Mouse (Mus musculus) embryonic facial prominence, embryonic 14.5 days (tissue): ENCODE data around the gene Akr1c20. TPM values are rescaled to one million over a fixed set of nuclear protein-coding genes. Genes with fewer than 3 reads are reported as not detected.

Source experiments
- ATAC-seq: fragments of 200-750 bp; cut with Nextera tagmentation; 2 replicates; pipeline ENCODE4 v1.8.0; 2017; ENCODE audit warnings: low read depth, moderate number of reproducible peaks, moderate TSS enrichment
- DNase-seq: peaks from one replicate; pipeline ENCODE4 v3.0.0-alpha.2; 2015; ENCODE audit warnings: low spot score
- H3K27ac ChIP-seq: fragments of 300-500 bp; sonication (generic); replicated peaks from 2 replicates; pipeline ENCODE4 v1.5.1; 2014; ENCODE audit warnings: low read depth, mild to moderate bottlenecking, low read length, moderate library complexity
- H3K27me3 ChIP-seq: fragments of 300-500 bp; sonication (generic); replicated peaks from 2 replicates; pipeline ENCODE4 v1.6.1; 2014; ENCODE audit warnings: low read length; ENCODE audit not compliant: control insufficient read depth, insufficient read depth
- H3K36me3 ChIP-seq: fragments of 300-500 bp; sonication (generic); 2 replicates; pipeline ENCODE4 v1.6.1; 2014; ENCODE audit warnings: low read length, mixed read lengths; ENCODE audit not compliant: control insufficient read depth, insufficient read depth
- H3K4me1 ChIP-seq: fragments of 300-500 bp; sonication (generic); 2 replicates; pipeline ENCODE4 v1.6.1; 2014; ENCODE audit warnings: antibody characterized with exemption, low read length; ENCODE audit not compliant: control insufficient read depth, insufficient read depth
- H3K4me2 ChIP-seq: fragments of 300-500 bp; sonication (generic); 2 replicates; pipeline ENCODE4 v1.6.1; 2014; ENCODE audit warnings: low read depth, mild to moderate bottlenecking, low read length, moderate library complexity, mixed read lengths
- H3K4me3 ChIP-seq: fragments of 300-500 bp; sonication (generic); 2 replicates; pipeline ENCODE4 v1.5.1; 2014; ENCODE audit warnings: low read depth, mild to moderate bottlenecking, low read length
- H3K9ac ChIP-seq: fragments of 300-500 bp; sonication (generic); 2 replicates; pipeline ENCODE4 v1.6.1; 2014; ENCODE audit warnings: low read depth, mild to moderate bottlenecking, low read length, moderate library complexity, mixed read lengths
- H3K9me3 ChIP-seq: fragments of 300-500 bp; sonication (generic); 2 replicates; pipeline ENCODE4 v1.6.1; 2016; ENCODE audit warnings: low read length; ENCODE audit not compliant: control insufficient read depth
- WGBS: fragments of 180-500 bp; shearing (Covaris S2); extraction: QIAGEN DNeasy Blood & Tissue Kit; methylation state at CpG from one replicate; pipeline ENCODE4 v1.1.7; 2014; 5-methylcytosine and 5-hydroxymethylcytosine counted together
- polyA plus RNA-seq: library from polyadenylated mRNA; unstranded; fragments of >200 nt; fragmentation: Nextera tagmentation; extraction: Ambion mirVana; gene quantifications from 2 replicates; pipeline ENCODE4 v1.2.1, GENCODE M21; 2014

Gene Akr1c20
- polyA plus RNA-seq = not detected in 2 replicates

DNA sequence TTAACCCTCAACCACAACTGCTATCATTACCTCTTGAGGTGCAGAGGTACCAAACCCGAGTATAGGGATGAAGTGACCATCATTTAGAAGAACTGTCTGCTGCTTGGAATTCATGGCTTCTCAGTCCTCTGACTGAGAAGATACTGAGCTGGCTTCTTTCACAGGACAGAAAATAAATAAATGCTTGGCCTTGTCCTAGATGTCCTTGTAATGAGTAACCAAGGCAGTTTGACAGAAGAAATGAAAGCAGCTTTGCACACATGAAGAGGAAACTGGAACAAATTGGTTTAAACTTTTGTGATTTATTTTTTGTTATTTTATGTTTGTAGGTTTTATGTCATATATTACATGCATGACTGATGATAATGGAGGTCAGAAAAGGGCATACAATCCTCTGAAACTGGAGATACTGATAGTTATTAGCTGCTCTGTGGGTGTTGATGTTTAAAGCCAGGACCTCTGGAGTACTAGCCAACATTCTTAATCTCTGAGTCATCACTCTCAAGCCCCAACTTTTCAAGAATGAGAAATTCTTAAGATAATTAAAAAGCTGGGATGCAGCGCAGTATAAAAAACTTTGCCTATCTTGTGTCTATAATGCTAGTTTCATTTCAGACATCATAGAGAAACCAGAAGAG, at the start of gene Akr1c20:
TSS of gene Akr1c20 (minus strand) at position 145 of the 638 bp plus-strand sequence.
- no peaks in the 10 kb centered on the region for H3K27me3 ChIP-seq
- WGBS = 83% methylated on average over 2 of the region's 2 CpGs
- ATAC-seq = no peak
- H3K4me1 ChIP-seq = no peaks in the 10 kb centered on the region
- no peaks in the 10 kb centered on the region for H3K9me3 ChIP-seq
- no peaks in the 10 kb centered on the region for H3K36me3 ChIP-seq
- DNase-seq = no peak
- H3K27ac ChIP-seq = no peak within 1 kb of the TSS
- H3K4me2 ChIP-seq = no peak within 1 kb of the TSS
- no peak within 1 kb of the TSS for H3K9ac ChIP-seq
- H3K4me3 ChIP-seq = no peak within 1 kb of the TSS

DNA sequence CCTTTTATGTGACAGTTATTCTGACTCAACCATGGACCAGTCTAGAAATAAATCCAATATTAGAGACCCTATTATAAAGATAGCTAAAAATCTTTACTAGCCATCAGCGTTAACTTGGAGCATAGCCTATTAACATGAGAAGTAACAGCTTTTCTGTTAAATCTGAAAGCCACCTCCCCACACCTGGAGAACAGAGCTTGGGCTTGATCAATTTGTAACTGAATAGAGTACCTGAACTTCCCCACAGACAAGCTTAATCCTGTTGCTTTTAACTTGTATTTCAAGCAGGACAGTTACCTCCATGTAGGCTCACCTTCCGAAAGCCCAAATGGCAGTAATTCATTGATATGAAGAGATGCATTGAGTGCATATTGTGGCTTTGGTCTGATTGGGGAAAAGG, 42.9 kb upstream of the Akr1c20 start:
- 79% methylated on average over 2 of the region's 2 CpGs for WGBS
- ATAC-seq = no peak

DNA sequence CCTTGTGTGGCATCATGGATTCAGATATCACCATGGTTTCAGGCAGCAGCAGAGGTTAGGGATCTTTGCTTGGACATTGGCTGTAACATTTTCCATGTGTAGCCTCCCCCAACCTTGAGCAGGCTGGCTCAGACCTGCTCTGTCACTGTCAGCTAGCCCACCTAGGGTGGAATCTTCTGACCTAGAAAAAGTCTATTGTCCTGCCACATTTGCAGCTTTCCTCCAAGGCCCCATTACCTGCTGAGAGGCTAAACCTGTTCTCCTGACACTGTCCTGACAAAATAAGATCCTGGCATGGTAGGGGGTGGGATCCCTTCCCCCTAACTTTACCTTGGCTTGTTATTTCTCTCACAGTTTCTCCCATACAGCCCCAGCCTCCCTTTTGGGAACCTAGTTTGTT, 37.4 kb upstream of the Akr1c20 start:
- no peaks in the 10 kb centered on the region for H3K36me3 ChIP-seq

More for the DNA sequence above, 42.9 kb upstream of the Akr1c20 start:
- no peak overlapping the region for H3K4me3 ChIP-seq
- H3K4me1 ChIP-seq = no peaks in the 10 kb centered on the region
- DNase-seq = no peak
- no peaks in the 10 kb centered on the region for H3K36me3 ChIP-seq
- no peak overlapping the region for H3K4me2 ChIP-seq
- H3K9ac ChIP-seq = no peak overlapping the region
- no peaks in the 10 kb centered on the region for H3K27me3 ChIP-seq
- no peaks in the 10 kb centered on the region for H3K9me3 ChIP-seq
- H3K27ac ChIP-seq = no peak overlapping the region

DNA sequence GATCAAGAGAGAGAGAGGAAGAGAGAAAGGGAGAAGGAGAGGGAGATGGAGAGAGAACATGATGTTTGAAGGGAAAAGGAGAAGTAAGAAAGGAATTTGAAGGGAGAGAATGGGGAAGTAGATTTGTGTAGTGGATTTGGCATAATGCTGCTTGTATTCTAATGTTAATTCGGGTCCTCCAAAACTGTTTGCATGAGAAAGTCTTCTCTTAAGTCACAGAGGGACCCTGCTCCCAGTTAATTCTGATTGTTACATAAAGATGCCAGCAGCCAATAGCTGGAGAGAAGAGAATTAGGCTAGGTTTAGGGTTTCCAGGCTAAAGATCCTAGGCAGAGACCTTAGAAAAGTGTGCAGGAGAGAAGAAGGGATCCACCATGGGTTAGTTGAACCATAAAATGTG, 36.0 kb upstream of the Akr1c20 start:
- no peak overlapping the region for H3K4me2 ChIP-seq
- H3K4me3 ChIP-seq = no peak overlapping the region
- no peak overlapping the region for H3K9ac ChIP-seq
- DNase-seq (no peak), ATAC-seq (no peak)
- no peaks in the 10 kb centered on the region for H3K4me1 ChIP-seq
- no peaks in the 10 kb centered on the region for H3K36me3 ChIP-seq
- H3K27me3 ChIP-seq = no peaks in the 10 kb centered on the region
- 59% methylated on average over 1 of the region's 1 CpGs for WGBS
- no peak overlapping the region for H3K27ac ChIP-seq
- no peaks in the 10 kb centered on the region for H3K9me3 ChIP-seq

More for the DNA sequence above, 37.4 kb upstream of the Akr1c20 start:
- ATAC-seq (no peak), DNase-seq (no peak)
- Histone ChIP-seq H3K9ac (no peak overlapping the region), H3K4me2 (no peak overlapping the region), H3K27me3 (no peaks in the 10 kb centered on the region), H3K4me3 (no peak overlapping the region), H3K9me3 (no peaks in the 10 kb centered on the region), H3K27ac (no peak overlapping the region), H3K4me1 (no peaks in the 10 kb centered on the region)

DNA sequence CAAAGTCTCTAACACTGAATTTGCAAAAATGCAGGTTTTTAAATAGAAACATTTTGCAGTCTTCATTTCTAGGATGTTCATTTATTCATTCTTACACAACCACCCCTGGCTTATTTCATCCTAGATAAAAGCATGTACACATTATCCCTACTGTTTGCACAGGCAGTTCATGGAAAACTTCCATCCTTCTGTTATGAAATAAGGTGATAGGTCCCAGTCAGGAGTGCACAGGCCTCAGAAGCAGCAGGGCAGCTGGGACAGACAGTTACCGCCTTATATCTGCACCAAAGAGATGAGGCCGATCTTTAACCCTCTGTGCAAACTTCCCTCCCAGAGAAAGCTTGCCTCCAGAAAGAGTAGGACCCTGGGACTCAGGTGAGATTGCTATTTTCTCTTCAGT, 8.3 kb downstream of the Akr1c20 start:
- H3K4me2 ChIP-seq = no peak overlapping the region
- no peaks in the 10 kb centered on the region for H3K27me3 ChIP-seq
- H3K9ac ChIP-seq = no peak overlapping the region
- no peak overlapping the region for H3K27ac ChIP-seq
- no peaks in the 10 kb centered on the region for H3K4me1 ChIP-seq
- no peak for DNase-seq
- no peak for ATAC-seq
- no peaks in the 10 kb centered on the region for H3K9me3 ChIP-seq
- H3K36me3 ChIP-seq = no peaks in the 10 kb centered on the region
- H3K4me3 ChIP-seq = no peak overlapping the region
- 87% methylated on average over 2 of the region's 2 CpGs for WGBS

DNA sequence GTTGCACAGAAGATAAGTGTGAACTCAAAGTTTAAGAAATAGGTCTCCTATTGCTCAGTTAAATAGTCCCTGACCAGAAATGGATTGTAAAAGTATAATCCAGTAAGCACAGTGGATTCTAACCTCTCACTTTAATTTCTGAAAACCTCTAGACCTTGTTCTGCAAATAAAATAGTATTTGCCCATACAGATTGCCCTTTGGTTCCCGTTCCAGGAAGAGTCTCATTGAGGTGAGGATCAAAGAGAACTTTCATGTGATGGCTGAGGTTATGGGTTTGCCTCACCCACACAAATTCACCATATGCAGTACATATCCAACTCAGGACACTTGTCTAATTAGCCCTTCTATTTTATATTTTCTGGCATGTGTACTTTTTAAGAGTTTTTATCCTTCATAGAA, 55.2 kb downstream of the Akr1c20 start:
- no peak overlapping the region for H3K4me3 ChIP-seq
- no peak overlapping the region for H3K9ac ChIP-seq
- 76% methylated on average over 1 of the region's 1 CpGs for WGBS
- H3K27ac ChIP-seq = no peak overlapping the region
- ATAC-seq (no peak), DNase-seq (no peak)
- no peaks in the 10 kb centered on the region for H3K4me1 ChIP-seq
- H3K9me3 ChIP-seq = no peaks in the 10 kb centered on the region
- no peaks in the 10 kb centered on the region for H3K27me3 ChIP-seq
- no peak overlapping the region for H3K4me2 ChIP-seq
- no peaks in the 10 kb centered on the region for H3K36me3 ChIP-seq

DNA sequence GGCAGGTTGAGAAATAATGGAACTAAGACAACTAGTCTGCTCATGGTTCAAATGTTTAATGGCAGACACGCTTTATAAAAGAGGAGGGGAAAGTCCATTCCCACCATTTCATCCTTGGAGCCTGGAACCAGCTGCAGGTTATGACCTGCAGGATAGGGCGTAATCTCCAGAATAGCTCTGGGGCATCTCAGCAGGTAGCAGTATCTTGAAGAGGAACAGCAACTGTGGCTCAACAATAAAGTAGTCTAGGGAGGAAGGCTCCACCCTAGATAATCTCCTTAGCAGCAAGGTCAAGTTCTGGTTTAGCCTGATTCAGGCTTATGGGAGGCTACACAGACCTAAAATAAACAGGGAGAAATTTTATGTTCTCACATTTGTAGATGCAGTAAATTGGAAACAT, 57.5 kb downstream of the Akr1c20 start:
- H3K4me1 ChIP-seq = no peaks in the 10 kb centered on the region
- DNase-seq = no peak
- no peaks in the 10 kb centered on the region for H3K36me3 ChIP-seq
- no peaks in the 10 kb centered on the region for H3K27me3 ChIP-seq
- 88% methylated on average over 2 of the region's 2 CpGs for WGBS
- no peaks in the 10 kb centered on the region for H3K9me3 ChIP-seq
- no peak overlapping the region for H3K4me3 ChIP-seq
- H3K9ac ChIP-seq = no peak overlapping the region
- no peak overlapping the region for H3K4me2 ChIP-seq
- ATAC-seq = no peak
- H3K27ac ChIP-seq = no peak overlapping the region

Other genes with a start within 250 kb of the Akr1c20 start
- 0.18 and 0.28 TPM in 2 replicates for gene Akr1c12, start 243.9 kb downstream of the Akr1c20 start, polyA plus RNA-seq
- gene Akr1c6, start 89.0 kb downstream of the Akr1c20 start, polyA plus RNA-seq = not detected in 2 replicates
- 0.29 TPM in 1 of 2 replicates, not detected in the other for gene Akr1c21, start 50.7 kb upstream of the Akr1c20 start, polyA plus RNA-seq
- gene Akr1e1, start 85.8 kb upstream of the Akr1c20 start, polyA plus RNA-seq = 38.5 and 41.6 TPM in 2 replicates